Comparison of ENCODE assay signal across 25 mouse cellular contexts in genomic region chr11:26931766-26932165, GRCm38 (mm10).
DNase-seq lines count a peak whose midpoint lies in the region; ATAC-seq and TF ChIP-seq lines count a peak whose summit lies in the region.
"Had no signal": no experiment of that assay in that cellular context is flagged by ENCODE, and none has a peak within 500 bp of the region (broad histone marks: within the 10 kb centered on the region; RNA-seq: fewer than 3 reads in every experiment).

No protein-coding gene starts in this region.

- H3K4me3 ChIP-seq in forebrain, embryonic 10.5 days = no peak overlapping the region
- H3K4me3 ChIP-seq in forebrain, embryonic 12.5 days (replicated peaks) = no peak overlapping the region
- H3K4me3 ChIP-seq in midbrain, embryonic 12.5 days = no peak overlapping the region
- H3K4me3 ChIP-seq in midbrain, embryonic 16.5 days (ENCODE audit: low read depth, low read length) = no peak overlapping the region
- no peak overlapping the region for H3K4me3 ChIP-seq in midbrain, embryonic 14.5 days (replicated peaks; ENCODE audit: low read depth, low read length)
- no peak overlapping the region for H3K4me3 ChIP-seq in intestine, postnatal 0 days (ENCODE audit: low read depth, low read length)
- H3K4me3 ChIP-seq: embryonic facial prominence, embryonic 13.5 days; gastrocnemius, adult 2 months; hindbrain, embryonic 13.5 days; limb, embryonic 10.5 days; liver, embryonic 15.5 days; lung, embryonic 15.5 days; neural tube, embryonic 15.5 days had no signal

- no peak overlapping the region for H3K9ac ChIP-seq in forebrain, embryonic 12.5 days
- H3K9ac ChIP-seq in midbrain, embryonic 12.5 days (replicated peaks) = no peak overlapping the region
- no peak overlapping the region for H3K9ac ChIP-seq in midbrain, embryonic 16.5 days (ENCODE audit: low read depth, low read length)
- no peak overlapping the region for H3K9ac ChIP-seq in midbrain, embryonic 14.5 days (replicated peaks; ENCODE audit: low read length)
- H3K9ac ChIP-seq in intestine, postnatal 0 days (ENCODE audit: low read depth, low read length) = no peak overlapping the region
- H3K9ac ChIP-seq: embryonic facial prominence, embryonic 13.5 days; hindbrain, embryonic 13.5 days; liver, embryonic 15.5 days; lung, embryonic 15.5 days; neural tube, embryonic 15.5 days had no signal

- DNase-seq in forebrain, embryonic 10.5 days (ENCODE audit: extremely low spot score, low spot score) = peak; percentile 15
- DNase-seq in midbrain, embryonic 14.5 days = peak; percentile 28
- no peak for DNase-seq in spleen, postnatal 4 days (ENCODE audit: low spot score in 2 of 2)
- DNase-seq: adrenal gland, postnatal 14 days; cerebellum, adult 8-10 months; cerebellum, postnatal 36 days; gastrocnemius, adult 2 months; kidney, adult 8-10 months; kidney, postnatal 10 days; liver; lung, postnatal 36 days; right cerebral cortex, postnatal 25 days; thymus, adult 18-20 months; thymus, postnatal 36 days had no signal

- no peak for TF ChIP-seq CTCF in intestine, postnatal 0 days (IDR thresholded peaks at IDR 0.05; ENCODE audit: low read depth)

- no peaks in the 10 kb centered on the region for H3K36me3 ChIP-seq in forebrain, embryonic 10.5 days (replicated peaks)
- H3K36me3 ChIP-seq in forebrain, embryonic 12.5 days (replicated peaks) = no peaks in the 10 kb centered on the region
- H3K36me3 ChIP-seq in midbrain, embryonic 12.5 days = no peaks in the 10 kb centered on the region
- H3K36me3 ChIP-seq in midbrain, embryonic 16.5 days (ENCODE audit: control insufficient read depth, insufficient read depth, low read length) = no peaks in the 10 kb centered on the region
- no peaks in the 10 kb centered on the region for H3K36me3 ChIP-seq in midbrain, embryonic 14.5 days (ENCODE audit: control insufficient read depth, insufficient read depth, low read length)
- no peaks in the 10 kb centered on the region for H3K36me3 ChIP-seq in intestine, postnatal 0 days (ENCODE audit: control insufficient read depth, insufficient read depth)
- H3K36me3 ChIP-seq: embryonic facial prominence, embryonic 13.5 days; hindbrain, embryonic 13.5 days; limb, embryonic 10.5 days; liver, embryonic 15.5 days; lung, embryonic 15.5 days; neural tube, embryonic 15.5 days had no signal

- peaks cover 6% of the 10 kb centered on the region for H3K4me1 ChIP-seq in forebrain, embryonic 10.5 days
- no peaks in the 10 kb centered on the region for H3K4me1 ChIP-seq in forebrain, embryonic 12.5 days
- H3K4me1 ChIP-seq in midbrain, embryonic 12.5 days = peaks cover 3% of the 10 kb centered on the region; the same call in 1 of the 2 replicates
- no peaks in the 10 kb centered on the region for H3K4me1 ChIP-seq in midbrain, embryonic 16.5 days (ENCODE audit: control insufficient read depth, insufficient read depth, low read length)
- H3K4me1 ChIP-seq in midbrain, embryonic 14.5 days (ENCODE audit: control insufficient read depth, insufficient read depth, low read length) = no peaks in the 10 kb centered on the region
- no peaks in the 10 kb centered on the region for H3K4me1 ChIP-seq in intestine, postnatal 0 days (replicated peaks; ENCODE audit: control insufficient read depth, insufficient read depth, low read length)
- H3K4me1 ChIP-seq: embryonic facial prominence, embryonic 13.5 days; hindbrain, embryonic 13.5 days; limb, embryonic 10.5 days; liver, embryonic 15.5 days; lung, embryonic 15.5 days; neural tube, embryonic 15.5 days had no signal

- ATAC-seq in forebrain, embryonic 12.5 days (ENCODE audit: low FRiP score) = no peak
- peak; percentile 93 for ATAC-seq in midbrain, embryonic 12.5 days (ENCODE audit: low FRiP score, low read depth)
- no peak for ATAC-seq in midbrain, embryonic 16.5 days
- ATAC-seq in midbrain, embryonic 14.5 days (ENCODE audit: low FRiP score, low TSS enrichment) = no peak
- no peak for ATAC-seq in intestine, postnatal 0 days
- ATAC-seq: inflammation-experienced regulatory T-cells, adult 6 months had no signal

- H3K9me3 ChIP-seq in forebrain, embryonic 10.5 days = 0 out of 2 replicates have a peak, but pooled peaks cover 5% of the 10 kb centered on the region
- no peaks in the 10 kb centered on the region for H3K9me3 ChIP-seq in forebrain, embryonic 12.5 days
- H3K9me3 ChIP-seq in midbrain, embryonic 12.5 days = no peaks in the 10 kb centered on the region
- no peaks in the 10 kb centered on the region for H3K9me3 ChIP-seq in midbrain, embryonic 16.5 days (replicated peaks; ENCODE audit: control insufficient read depth, low read length, poor library complexity, severe bottlenecking)
- no peaks in the 10 kb centered on the region for H3K9me3 ChIP-seq in midbrain, embryonic 14.5 days (ENCODE audit: control insufficient read depth, low read length)
- H3K9me3 ChIP-seq in intestine, postnatal 0 days (ENCODE audit: control insufficient read depth) = no peaks in the 10 kb centered on the region
- H3K9me3 ChIP-seq: embryonic facial prominence, embryonic 13.5 days; hindbrain, embryonic 13.5 days; limb, embryonic 10.5 days; liver, embryonic 15.5 days; lung, embryonic 15.5 days; neural tube, embryonic 15.5 days had no signal

- no peak overlapping the region for H3K4me2 ChIP-seq in forebrain, embryonic 12.5 days
- H3K4me2 ChIP-seq in midbrain, embryonic 12.5 days (replicated peaks) = no peak overlapping the region
- no peak overlapping the region for H3K4me2 ChIP-seq in midbrain, embryonic 16.5 days (ENCODE audit: low read length)
- H3K4me2 ChIP-seq in midbrain, embryonic 14.5 days (ENCODE audit: low read length) = no peak overlapping the region
- H3K4me2 ChIP-seq in intestine, postnatal 0 days (replicated peaks; ENCODE audit: low read depth) = no peak overlapping the region
- H3K4me2 ChIP-seq: embryonic facial prominence, embryonic 13.5 days; hindbrain, embryonic 13.5 days; liver, embryonic 15.5 days; lung, embryonic 15.5 days; neural tube, embryonic 15.5 days had no signal

- WGBS in forebrain, embryonic 10.5 days = 6% methylated on average over 3 of the region's 3 CpGs
- WGBS in forebrain, embryonic 12.5 days = 2% methylated on average over 3 of the region's 3 CpGs
- 5% methylated on average over 3 of the region's 3 CpGs for WGBS in midbrain, embryonic 12.5 days
- 2% methylated on average over 3 of the region's 3 CpGs for WGBS in midbrain, embryonic 16.5 days
- WGBS in midbrain, embryonic 14.5 days = 2% methylated on average over 3 of the region's 3 CpGs
- 46% methylated on average over 3 of the region's 3 CpGs for WGBS in intestine, postnatal 0 days

- no peaks in the 10 kb centered on the region for H3K27me3 ChIP-seq in forebrain, embryonic 10.5 days (ENCODE audit: poor library complexity, severe bottlenecking)
- no peaks in the 10 kb centered on the region for H3K27me3 ChIP-seq in forebrain, embryonic 12.5 days
- H3K27me3 ChIP-seq in midbrain, embryonic 12.5 days = no peaks in the 10 kb centered on the region
- no peaks in the 10 kb centered on the region for H3K27me3 ChIP-seq in midbrain, embryonic 16.5 days (ENCODE audit: control insufficient read depth, insufficient read depth, low read depth, low read length)
- H3K27me3 ChIP-seq in midbrain, embryonic 14.5 days (ENCODE audit: control insufficient read depth, insufficient read depth, low read length) = no peaks in the 10 kb centered on the region
- no peaks in the 10 kb centered on the region for H3K27me3 ChIP-seq in intestine, postnatal 0 days (replicated peaks; ENCODE audit: control insufficient read depth, insufficient read depth, low read length)
- H3K27me3 ChIP-seq: embryonic facial prominence, embryonic 13.5 days; hindbrain, embryonic 13.5 days; liver, embryonic 15.5 days; lung, embryonic 15.5 days; neural tube, embryonic 15.5 days had no signal

- 0 out of 2 replicates have a peak overlapping the region, but pooled peaks have one; percentile 30 for H3K27ac ChIP-seq in forebrain, embryonic 10.5 days
- H3K27ac ChIP-seq in forebrain, embryonic 12.5 days = no peak overlapping the region
- H3K27ac ChIP-seq in midbrain, embryonic 12.5 days (replicated peaks) = no peak overlapping the region
- H3K27ac ChIP-seq in midbrain, embryonic 16.5 days (ENCODE audit: low read length) = no peak overlapping the region
- no peak overlapping the region for H3K27ac ChIP-seq in midbrain, embryonic 14.5 days (replicated peaks; ENCODE audit: low read depth, low read length)
- H3K27ac ChIP-seq in intestine, postnatal 0 days (ENCODE audit: low read depth, low read length) = no peak overlapping the region
- H3K27ac ChIP-seq: embryonic facial prominence, embryonic 13.5 days; gastrocnemius, adult 2 months; hindbrain, embryonic 13.5 days; limb, embryonic 10.5 days; liver, embryonic 15.5 days; lung, embryonic 15.5 days; neural tube, embryonic 15.5 days had no signal

Comparison
In these comparisons a context has a peak if more than half of its experiments do, and no peak if none do; other contexts are left out.
1. DNase-seq: peak in forebrain, embryonic 10.5 days (single experiment) and midbrain, embryonic 14.5 days (single experiment); none in spleen, postnatal 4 days (0 of 2).